Mouse (Mus musculus) left cerebral cortex, adult 18-20 months (tissue): ENCODE measurements around the gene Fam161a. TPM values are rescaled to one million over a fixed set of nuclear protein-coding genes. Genes with fewer than 3 reads are reported as not detected.
A peak's percentile ranks its signal among the peaks of the same experiment; 100 is the strongest.

Source experiments
- DNase-seq, 2 experiments: peaks; one replicate each; pipeline ENCODE4 v3.0.0; 2021 to 2022; ENCODE audit warnings: low spot score in 2 of 2, mixed read lengths in 1 of 2
- total RNA-seq, 2 experiments: library from RNA; stranded (reverse); gene quantifications; 2 replicates each; pipeline ENCODE4 v1.2.3; 2021

Gene Fam161a
- total RNA-seq, 2 experiments from 2014 or later: 3.2 to 5.2 TPM

- DNase-seq: peak; percentile 94 to 95
These were observed 16.8 kb upstream of the Fam161a start, which contains the start of gene Cct4 for GRCm38 (mm10) chr11:22990393-22991126. Cct4 (plus strand) TSS chr11:22990519.

GRCm38 (mm10) chr11:22991218-22991835 is 16.0 kb upstream of the Fam161a start:
- no peak for DNase-seq

GRCm38 (mm10) chr11:22994271-22994670 is 13.1 kb upstream of the Fam161a start:
- DNase-seq: no peak

- DNase-seq: no peak
These were observed 11.9 kb upstream of the Fam161a start for GRCm38 (mm10) chr11:22995461-22995860.

GRCm38 (mm10) chr11:22998308-22998707 is 9.0 kb upstream of the Fam161a start:
- DNase-seq: no peak

- no peak for DNase-seq
These were observed 2.1 kb upstream of the Fam161a start for GRCm38 (mm10) chr11:23005276-23005675.

GRCm38 (mm10) chr11:23007166-23007480 is 208 bp upstream of the Fam161a start:
- no peak for DNase-seq

GRCm38 (mm10) chr11:23008181-23008823 is 971 bp downstream of the Fam161a start:
- DNase-seq: peak; percentile 76 to 82

- no peak for DNase-seq
These were observed 1.5 kb downstream of the Fam161a start for GRCm38 (mm10) chr11:23008824-23009200.

GRCm38 (mm10) chr11:23013096-23013495 is 5.8 kb downstream of the Fam161a start:
- DNase-seq: no peak

- DNase-seq: no peak
These were observed 6.4 kb downstream of the Fam161a start for GRCm38 (mm10) chr11:23013580-23014294.

- no peak for DNase-seq
These were observed 7.7 kb downstream of the Fam161a start for GRCm38 (mm10) chr11:23014996-23015395.

GRCm38 (mm10) chr11:23017943-23018342 is 10.6 kb downstream of the Fam161a start:
- no peak for DNase-seq

GRCm38 (mm10) chr11:23020116-23020770 is 12.9 kb downstream of the Fam161a start:
- DNase-seq: no peak

- no peak for DNase-seq
These were observed 13.5 kb downstream of the Fam161a start for GRCm38 (mm10) chr11:23020841-23021240.

- DNase-seq: no peak
These were observed 15.8 kb downstream of the Fam161a start for GRCm38 (mm10) chr11:23023155-23023554.

GRCm38 (mm10) chr11:23024169-23024568 is 16.8 kb downstream of the Fam161a start:
- no peak for DNase-seq

- no peak for DNase-seq
These were observed 21.6 kb downstream of the Fam161a start for GRCm38 (mm10) chr11:23028957-23029356.

- no peak for DNase-seq
These were observed 22.1 kb downstream of the Fam161a start for GRCm38 (mm10) chr11:23029399-23029798.

- DNase-seq: no peak
These were observed 39.9 kb downstream of the Fam161a start for GRCm38 (mm10) chr11:23047252-23047651.
